Mouse (Mus musculus) lung, postnatal 0 days (tissue): ENCODE results near the gene Mettl22.

Experiments
- CTCF ChIP-seq: IDR thresholded peaks from 2 replicates; pipeline ENCODE4 v1.5.1; 2016; ENCODE audit warnings: antibody characterized with exemption, mild to moderate bottlenecking
- EP300 ChIP-seq: IDR thresholded peaks from 2 replicates; pipeline ENCODE4 v1.6.1; 2016; ENCODE audit warnings: antibody characterized with exemption, mild to moderate bottlenecking, control low read depth

- TF ChIP-seq EP300 (no peak), CTCF (no peak)
Observed at GRCm38 (mm10) chr16:8520525-8520924, 49.9 kb downstream of the Mettl22 start.
